Mouse (Mus musculus): ENCODE results near the gene Rab3gap1. TPM values are rescaled to one million over a fixed set of nuclear protein-coding genes. Genes with fewer than 3 reads are reported as not detected.
A peak's percentile ranks its signal among the peaks of the same experiment; 100 is the strongest.

Rab3gap1 gene
- 39.8 and 43.9 TPM in 2 replicates for total RNA-seq (2014; rRNA removed; ENCODE audit: low replicate concordance)
- polyA plus RNA-seq (2015; fragmentation: Nextera tagmentation; extraction: Ambion mirVana): 21.4 and 22.7 TPM in 2 replicates

DNA sequence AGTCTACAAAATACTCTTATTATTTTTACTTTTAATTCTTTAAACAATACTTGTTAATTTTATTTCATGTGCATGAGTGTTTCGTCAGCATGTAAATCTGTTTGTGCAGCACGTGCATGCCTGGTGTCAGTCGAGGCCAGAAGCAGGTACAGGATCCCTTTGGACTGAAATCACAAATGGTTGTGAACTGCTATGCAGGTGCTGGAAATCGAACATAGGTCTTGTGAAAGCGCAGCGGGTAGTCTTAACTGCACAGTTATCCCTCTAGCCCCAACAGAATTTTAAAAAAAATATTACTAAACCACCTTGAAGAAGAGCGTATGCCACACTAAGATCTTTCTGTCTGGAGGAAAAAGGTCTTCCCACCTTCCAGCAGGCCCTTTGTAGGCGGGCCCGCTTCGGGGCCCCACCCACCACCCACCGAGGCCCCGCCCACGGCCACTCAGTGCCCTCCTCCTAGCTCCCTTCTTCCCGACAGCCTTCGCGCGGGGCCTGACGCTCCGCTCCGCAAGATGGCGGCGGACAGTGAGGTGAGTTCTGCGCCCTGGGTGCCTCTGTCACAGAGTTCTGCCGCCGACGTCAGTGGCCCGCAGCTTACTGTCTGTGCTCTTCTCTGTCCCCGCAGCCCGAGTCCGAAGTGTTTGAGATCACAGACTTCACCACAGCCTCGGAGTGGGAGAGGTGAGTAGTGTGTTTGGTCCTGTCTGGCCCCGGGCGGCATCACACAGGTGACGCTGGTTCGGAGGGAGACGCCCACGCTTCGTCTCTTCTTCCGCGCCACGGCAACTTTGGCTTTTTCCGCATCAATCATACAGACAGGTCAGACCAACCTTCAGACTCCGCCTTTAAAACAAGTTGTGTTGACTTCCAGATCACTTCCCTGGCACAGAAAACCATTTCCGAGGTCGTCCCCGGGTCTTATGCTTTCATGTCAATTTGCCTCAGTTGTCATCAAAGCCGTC, at the start of gene Rab3gap1:
Gene Rab3gap1, plus strand, starts transcription at position 474 of the 962 bp plus-strand sequence.
- peak within 1 kb of the TSS; percentile 87 for H3K9ac ChIP-seq (replicated peaks; ENCODE audit: low read depth, low read length)
- DNase-seq (ENCODE audit: low spot score) (peak; percentile 93), ATAC-seq (ENCODE audit: insufficient read depth, low read depth) (peak; percentile 99)
- H3K4me1 ChIP-seq (ENCODE audit: control insufficient read depth, insufficient read depth): peaks cover 7% of the 10 kb centered on the region
- H3K27me3 ChIP-seq (ENCODE audit: control insufficient read depth, insufficient read depth, low read length): no peaks in the 10 kb centered on the region
- H3K4me2 ChIP-seq (ENCODE audit: low read depth, low read length): peak within 1 kb of the TSS; percentile 89
- WGBS: 11% methylated on average over 47 of the region's 47 CpGs
- peak within 1 kb of the TSS; percentile 96 for H3K4me3 ChIP-seq (ENCODE audit: low read depth, low read length)
- no peaks in the 10 kb centered on the region for H3K9me3 ChIP-seq (replicated peaks; ENCODE audit: control insufficient read depth, low read length)
- peak within 1 kb of the TSS; percentile 88 for H3K27ac ChIP-seq (ENCODE audit: low read depth)
- TF ChIP-seq EP300 (IDR thresholded peaks at IDR 0.05; ENCODE audit: low read depth): no peak
- 0 out of 2 replicates have a peak, but pooled peaks have one; percentile 15 for TF ChIP-seq CTCF (IDR thresholded peaks at IDR 0.05; ENCODE audit: low read depth)
- peaks cover 10% of the 10 kb centered on the region; the same call in 1 of the 2 replicates for H3K36me3 ChIP-seq (replicated peaks; ENCODE audit: control insufficient read depth, insufficient read depth, low read length)

DNA sequence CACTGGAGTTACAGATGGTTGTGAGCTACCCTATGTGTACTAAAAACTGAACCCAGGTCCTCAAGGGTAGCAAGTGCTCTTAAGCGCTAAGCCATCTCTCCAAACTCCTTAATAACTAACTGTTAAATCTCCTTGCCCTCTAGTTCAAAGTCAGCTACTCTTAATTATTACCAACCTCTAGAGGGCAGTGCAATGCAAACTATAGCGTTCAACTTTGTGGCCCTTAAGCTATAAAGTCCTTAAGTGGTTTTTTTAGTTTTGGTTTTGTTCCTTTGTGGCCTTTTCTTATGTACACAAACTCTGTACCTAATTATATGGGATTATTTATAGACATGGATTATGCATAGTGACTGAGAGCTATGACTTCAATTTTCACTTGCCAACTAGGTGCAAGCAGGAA, 41.2 kb upstream of the Rab3gap1 start:
- Histone ChIP-seq H3K4me1 (ENCODE audit: control insufficient read depth, insufficient read depth) (no peaks in the 10 kb centered on the region), H3K36me3 (replicated peaks; ENCODE audit: control insufficient read depth, insufficient read depth, low read length) (no peaks in the 10 kb centered on the region), H3K9ac (replicated peaks; ENCODE audit: low read depth, low read length) (no peak overlapping the region), H3K27me3 (ENCODE audit: control insufficient read depth, insufficient read depth, low read length) (no peaks in the 10 kb centered on the region), H3K4me3 (ENCODE audit: low read depth, low read length) (no peak overlapping the region), H3K9me3 (replicated peaks; ENCODE audit: control insufficient read depth, low read length) (no peaks in the 10 kb centered on the region), H3K4me2 (ENCODE audit: low read depth, low read length) (no peak overlapping the region), H3K27ac (ENCODE audit: low read depth) (no peak overlapping the region)
- whole genome bisulfite sequencing: 12% methylated on average over 2 of the region's 2 CpGs
- ATAC-seq (ENCODE audit: insufficient read depth, low read depth): no peak
- no peak for TF ChIP-seq EP300 (IDR thresholded peaks at IDR 0.05; ENCODE audit: low read depth)
- peak; percentile 73 for TF ChIP-seq CTCF (IDR thresholded peaks at IDR 0.05; ENCODE audit: low read depth)
- peak; percentile 67 for DNase-seq (ENCODE audit: low spot score)

DNA sequence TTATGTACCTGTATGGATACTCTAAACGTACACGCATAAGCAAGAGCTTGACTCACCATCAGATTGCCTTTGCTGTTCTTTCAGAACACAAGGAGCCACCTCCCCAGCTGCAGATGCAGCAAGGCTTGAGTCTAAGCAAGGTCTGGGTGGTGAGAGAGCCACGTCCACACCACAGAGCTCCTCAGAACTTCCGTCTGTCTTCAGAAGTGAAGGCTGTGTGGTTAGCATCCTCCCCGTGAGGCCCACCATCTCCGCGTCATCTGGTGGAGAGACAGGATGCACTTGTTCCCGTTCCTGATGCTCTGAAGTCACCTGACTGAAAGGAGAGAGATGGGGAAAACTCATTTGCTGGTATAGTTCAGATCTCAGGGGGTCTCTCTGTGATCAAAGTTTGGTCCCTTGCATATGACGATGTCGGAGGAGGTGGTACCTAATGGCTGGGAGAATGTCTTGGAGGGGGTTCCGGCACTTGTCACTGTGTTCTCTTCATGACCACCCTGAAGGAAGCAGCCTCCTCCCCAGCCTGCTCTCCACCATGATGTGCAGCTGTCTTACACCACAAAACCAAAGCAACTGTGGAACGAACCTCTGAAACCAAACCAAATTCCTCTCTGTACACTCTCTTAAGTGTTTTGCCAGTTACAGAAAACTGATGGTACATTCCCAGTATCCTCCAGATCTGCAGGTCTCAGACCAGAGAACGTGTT, 38.2 kb upstream of the Rab3gap1 start:
- no peak for TF ChIP-seq EP300 (IDR thresholded peaks at IDR 0.05; ENCODE audit: low read depth)
- TF ChIP-seq CTCF (IDR thresholded peaks at IDR 0.05; ENCODE audit: low read depth): no peak
- H3K36me3 ChIP-seq (replicated peaks; ENCODE audit: control insufficient read depth, insufficient read depth, low read length): no peaks in the 10 kb centered on the region
- H3K27me3 ChIP-seq (ENCODE audit: control insufficient read depth, insufficient read depth, low read length): no peaks in the 10 kb centered on the region
- no peaks in the 10 kb centered on the region for H3K4me1 ChIP-seq (ENCODE audit: control insufficient read depth, insufficient read depth)
- DNase-seq (ENCODE audit: low spot score): no peak
- no peak overlapping the region for H3K4me3 ChIP-seq (ENCODE audit: low read depth, low read length)
- no peak for ATAC-seq (ENCODE audit: insufficient read depth, low read depth)
- no peaks in the 10 kb centered on the region for H3K9me3 ChIP-seq (replicated peaks; ENCODE audit: control insufficient read depth, low read length)
- H3K4me2 ChIP-seq (ENCODE audit: low read depth, low read length): no peak overlapping the region
- H3K9ac ChIP-seq (replicated peaks; ENCODE audit: low read depth, low read length): no peak overlapping the region
- H3K27ac ChIP-seq (ENCODE audit: low read depth): no peak overlapping the region
- WGBS: 77% methylated on average over 13 of the region's 13 CpGs

DNA sequence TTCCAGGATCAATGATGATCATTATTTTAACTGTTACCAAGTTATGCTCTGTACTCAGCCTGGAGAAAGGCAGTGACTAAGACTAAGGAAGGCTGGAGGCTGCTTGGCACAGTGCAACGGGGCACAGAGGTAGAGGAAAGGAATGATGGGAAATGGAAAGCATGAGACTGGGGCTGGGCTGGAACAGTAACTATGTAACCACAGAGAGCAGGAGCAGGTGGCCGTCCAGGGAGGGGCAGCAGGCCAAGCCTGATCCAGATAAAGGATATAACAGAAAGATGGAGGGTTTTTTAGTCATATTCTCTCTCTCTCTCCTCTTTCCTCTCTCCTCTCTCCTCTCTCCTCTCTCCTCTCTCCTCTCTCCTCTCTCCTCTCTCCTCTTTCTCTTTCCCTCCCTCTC, 34.9 kb upstream of the Rab3gap1 start:
- 35% methylated on average over 2 of the region's 2 CpGs for WGBS

DNA sequence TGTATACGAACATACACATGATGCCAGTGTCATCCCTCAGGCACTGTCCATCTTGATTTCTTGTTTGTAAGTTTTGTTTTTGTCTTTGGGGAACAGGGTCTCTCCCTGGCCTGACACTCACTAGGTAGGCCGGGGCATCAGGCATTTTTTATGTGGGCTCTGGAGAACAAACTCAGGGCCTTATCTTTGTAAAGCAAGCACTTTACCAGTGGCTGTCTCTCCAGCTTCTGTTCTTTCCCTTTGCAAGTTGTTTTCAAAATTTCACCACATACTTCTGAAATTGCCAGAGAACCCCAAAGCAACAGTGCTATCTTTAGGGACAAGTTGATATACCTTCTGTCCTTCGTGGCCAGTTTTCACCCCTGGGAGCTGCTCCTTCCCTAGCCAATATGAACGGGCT, 34.4 kb upstream of the Rab3gap1 start:
- no peak for TF ChIP-seq EP300 (IDR thresholded peaks at IDR 0.05; ENCODE audit: low read depth)
- no peak for TF ChIP-seq CTCF (IDR thresholded peaks at IDR 0.05; ENCODE audit: low read depth)
- Histone ChIP-seq H3K4me3 (ENCODE audit: low read depth, low read length) (no peak overlapping the region), H3K9ac (replicated peaks; ENCODE audit: low read depth, low read length) (no peak overlapping the region), H3K4me1 (ENCODE audit: control insufficient read depth, insufficient read depth) (peaks cover 6% of the 10 kb centered on the region; the same call in 1 of the 2 replicates), H3K27ac (ENCODE audit: low read depth) (no peak overlapping the region), H3K9me3 (replicated peaks; ENCODE audit: control insufficient read depth, low read length) (no peaks in the 10 kb centered on the region), H3K4me2 (ENCODE audit: low read depth, low read length) (no peak overlapping the region), H3K27me3 (ENCODE audit: control insufficient read depth, insufficient read depth, low read length) (no peaks in the 10 kb centered on the region), H3K36me3 (replicated peaks; ENCODE audit: control insufficient read depth, insufficient read depth, low read length) (no peaks in the 10 kb centered on the region)
- 36% methylated on average over 4 of the region's 4 CpGs for WGBS
- DNase-seq (ENCODE audit: low spot score) (no peak), ATAC-seq (ENCODE audit: insufficient read depth, low read depth) (no peak)

More for the DNA sequence above, 34.9 kb upstream of the Rab3gap1 start:
- ATAC-seq (ENCODE audit: insufficient read depth, low read depth) (no peak), DNase-seq (ENCODE audit: low spot score) (no peak)
- no peaks in the 10 kb centered on the region for H3K27me3 ChIP-seq (ENCODE audit: control insufficient read depth, insufficient read depth, low read length)
- H3K4me1 ChIP-seq (ENCODE audit: control insufficient read depth, insufficient read depth): peaks cover 6% of the 10 kb centered on the region; the same call in 1 of the 2 replicates
- H3K27ac ChIP-seq (ENCODE audit: low read depth): no peak overlapping the region
- TF ChIP-seq CTCF (IDR thresholded peaks at IDR 0.05; ENCODE audit: low read depth) (no peak), EP300 (IDR thresholded peaks at IDR 0.05; ENCODE audit: low read depth) (no peak)
- no peaks in the 10 kb centered on the region for H3K9me3 ChIP-seq (replicated peaks; ENCODE audit: control insufficient read depth, low read length)
- H3K9ac ChIP-seq (replicated peaks; ENCODE audit: low read depth, low read length): no peak overlapping the region
- no peak overlapping the region for H3K4me3 ChIP-seq (ENCODE audit: low read depth, low read length)
- H3K4me2 ChIP-seq (ENCODE audit: low read depth, low read length): no peak overlapping the region
- H3K36me3 ChIP-seq (replicated peaks; ENCODE audit: control insufficient read depth, insufficient read depth, low read length): no peaks in the 10 kb centered on the region
